Mouse (Mus musculus): ENCODE results near the gene Wfs1. TPM values are rescaled to one million over a fixed set of nuclear protein-coding genes. Genes with fewer than 3 reads are reported as not detected.

Wfs1 gene
- polyA plus RNA-seq, 1 experiment from 2014 or later = 13.6 TPM

- WGBS = 64% methylated on average over 3 of the region's 3 CpGs
- Histone ChIP-seq H3K4me3 (ENCODE audit: low read depth, low read length) (no peak overlapping the region), H3K9ac (ENCODE audit: low read length) (no peak overlapping the region), H3K27me3 (replicated peaks; ENCODE audit: control insufficient read depth, insufficient read depth, low read length) (no peaks in the 10 kb centered on the region), H3K9me3 (ENCODE audit: control insufficient read depth, low read length) (no peaks in the 10 kb centered on the region), H3K36me3 (ENCODE audit: control insufficient read depth, insufficient read depth, low read length) (no peaks in the 10 kb centered on the region), H3K4me1 (replicated peaks; ENCODE audit: control insufficient read depth, insufficient read depth, low read length) (no peaks in the 10 kb centered on the region), H3K27ac (ENCODE audit: low read depth) (no peak overlapping the region), H3K4me2 (ENCODE audit: low read length) (no peak overlapping the region)
- no peak for DNase-seq (ENCODE audit: low spot score)
- ATAC-seq (replicated peaks; ENCODE audit: low FRiP score, low TSS enrichment, low read depth) = no peak
These were observed 59.6 kb downstream of the Wfs1 start for GRCm38 (mm10) chr5:36929376-36929775.

GRCm38 (mm10) chr5:36928701-36929100 lies 60.3 kb downstream of the Wfs1 start:
- 51% methylated on average over 4 of the region's 4 CpGs for WGBS
- Histone ChIP-seq H3K36me3 (ENCODE audit: control insufficient read depth, insufficient read depth, low read length) (no peaks in the 10 kb centered on the region), H3K9me3 (ENCODE audit: control insufficient read depth, low read length) (no peaks in the 10 kb centered on the region), H3K27me3 (replicated peaks; ENCODE audit: control insufficient read depth, insufficient read depth, low read length) (no peaks in the 10 kb centered on the region), H3K4me2 (ENCODE audit: low read length) (no peak overlapping the region), H3K9ac (ENCODE audit: low read length) (no peak overlapping the region), H3K27ac (ENCODE audit: low read depth) (no peak overlapping the region), H3K4me1 (replicated peaks; ENCODE audit: control insufficient read depth, insufficient read depth, low read length) (no peaks in the 10 kb centered on the region), H3K4me3 (ENCODE audit: low read depth, low read length) (no peak overlapping the region)
- no peak for ATAC-seq (replicated peaks; ENCODE audit: low FRiP score, low TSS enrichment, low read depth)
- no peak for DNase-seq (ENCODE audit: low spot score)

- Histone ChIP-seq H3K4me1 (replicated peaks; ENCODE audit: control insufficient read depth, insufficient read depth, low read length) (no peaks in the 10 kb centered on the region), H3K9me3 (ENCODE audit: control insufficient read depth, low read length) (no peaks in the 10 kb centered on the region), H3K4me2 (ENCODE audit: low read length) (no peak overlapping the region), H3K36me3 (ENCODE audit: control insufficient read depth, insufficient read depth, low read length) (no peaks in the 10 kb centered on the region), H3K27me3 (replicated peaks; ENCODE audit: control insufficient read depth, insufficient read depth, low read length) (no peaks in the 10 kb centered on the region), H3K9ac (ENCODE audit: low read length) (no peak overlapping the region), H3K27ac (ENCODE audit: low read depth) (no peak overlapping the region), H3K4me3 (ENCODE audit: low read depth, low read length) (no peak overlapping the region)
- DNase-seq (ENCODE audit: low spot score) (no peak), ATAC-seq (replicated peaks; ENCODE audit: low FRiP score, low TSS enrichment, low read depth) (no peak)
- 35% methylated on average over 11 of the region's 11 CpGs for WGBS
These were observed 64.9 kb downstream of the Wfs1 start for GRCm38 (mm10) chr5:36923826-36924700.

- 76% methylated on average over 10 of the region's 10 CpGs for WGBS
These were observed 66.2 kb downstream of the Wfs1 start for GRCm38 (mm10) chr5:36922811-36923210.

GRCm38 (mm10) chr5:36921871-36922270 lies 67.1 kb downstream of the Wfs1 start:
- DNase-seq (ENCODE audit: low spot score) (no peak), ATAC-seq (replicated peaks; ENCODE audit: low FRiP score, low TSS enrichment, low read depth) (no peak)
- Histone ChIP-seq H3K4me1 (replicated peaks; ENCODE audit: control insufficient read depth, insufficient read depth, low read length) (no peaks in the 10 kb centered on the region), H3K36me3 (ENCODE audit: control insufficient read depth, insufficient read depth, low read length) (no peaks in the 10 kb centered on the region), H3K9me3 (ENCODE audit: control insufficient read depth, low read length) (no peaks in the 10 kb centered on the region), H3K4me3 (ENCODE audit: low read depth, low read length) (no peak overlapping the region), H3K27ac (ENCODE audit: low read depth) (no peak overlapping the region), H3K27me3 (replicated peaks; ENCODE audit: control insufficient read depth, insufficient read depth, low read length) (no peaks in the 10 kb centered on the region), H3K4me2 (ENCODE audit: low read length) (no peak overlapping the region), H3K9ac (ENCODE audit: low read length) (no peak overlapping the region)
- 88% methylated on average over 1 of the region's 1 CpGs for WGBS

More at GRCm38 (mm10) chr5:36922811-36923210, 66.2 kb downstream of the Wfs1 start:
- H3K4me3 ChIP-seq (ENCODE audit: low read depth, low read length) = no peak overlapping the region
- H3K4me1 ChIP-seq (replicated peaks; ENCODE audit: control insufficient read depth, insufficient read depth, low read length) = no peaks in the 10 kb centered on the region
- H3K27ac ChIP-seq (ENCODE audit: low read depth) = no peak overlapping the region
- H3K9me3 ChIP-seq (ENCODE audit: control insufficient read depth, low read length) = no peaks in the 10 kb centered on the region
- no peaks in the 10 kb centered on the region for H3K27me3 ChIP-seq (replicated peaks; ENCODE audit: control insufficient read depth, insufficient read depth, low read length)
- DNase-seq (ENCODE audit: low spot score) (no peak), ATAC-seq (replicated peaks; ENCODE audit: low FRiP score, low TSS enrichment, low read depth) (no peak)
- H3K36me3 ChIP-seq (ENCODE audit: control insufficient read depth, insufficient read depth, low read length) = no peaks in the 10 kb centered on the region
- no peak overlapping the region for H3K9ac ChIP-seq (ENCODE audit: low read length)
- no peak overlapping the region for H3K4me2 ChIP-seq (ENCODE audit: low read length)

- H3K4me3 ChIP-seq (ENCODE audit: low read depth, low read length) = no peak overlapping the region
- no peak overlapping the region for H3K9ac ChIP-seq (ENCODE audit: low read length)
- no peak overlapping the region for H3K4me2 ChIP-seq (ENCODE audit: low read length)
- H3K27ac ChIP-seq (ENCODE audit: low read depth) = no peak overlapping the region
- WGBS = 52% methylated on average over 1 of the region's 1 CpGs
- no peaks in the 10 kb centered on the region for H3K36me3 ChIP-seq (ENCODE audit: control insufficient read depth, insufficient read depth, low read length)
- ATAC-seq (replicated peaks; ENCODE audit: low FRiP score, low TSS enrichment, low read depth) (no peak), DNase-seq (ENCODE audit: low spot score) (no peak)
- H3K4me1 ChIP-seq (replicated peaks; ENCODE audit: control insufficient read depth, insufficient read depth, low read length) = no peaks in the 10 kb centered on the region
- no peaks in the 10 kb centered on the region for H3K27me3 ChIP-seq (replicated peaks; ENCODE audit: control insufficient read depth, insufficient read depth, low read length)
- no peaks in the 10 kb centered on the region for H3K9me3 ChIP-seq (ENCODE audit: control insufficient read depth, low read length)
These were observed 68.9 kb downstream of the Wfs1 start for GRCm38 (mm10) chr5:36920072-36920471.

GRCm38 (mm10) chr5:36918016-36918415 lies 71.0 kb downstream of the Wfs1 start:
- H3K36me3 ChIP-seq (ENCODE audit: control insufficient read depth, insufficient read depth, low read length) = no peaks in the 10 kb centered on the region
- no peak for ATAC-seq (replicated peaks; ENCODE audit: low FRiP score, low TSS enrichment, low read depth)
- no peak overlapping the region for H3K9ac ChIP-seq (ENCODE audit: low read length)
- H3K4me3 ChIP-seq (ENCODE audit: low read depth, low read length) = no peak overlapping the region
- no peak for DNase-seq (ENCODE audit: low spot score)
- H3K9me3 ChIP-seq (ENCODE audit: control insufficient read depth, low read length) = no peaks in the 10 kb centered on the region
- 0 out of 2 replicates have a peak, but pooled peaks cover 1% of the 10 kb centered on the region for H3K27me3 ChIP-seq (replicated peaks; ENCODE audit: control insufficient read depth, insufficient read depth, low read length)
- 83% methylated on average over 7 of the region's 7 CpGs for WGBS
- no peak overlapping the region for H3K27ac ChIP-seq (ENCODE audit: low read depth)
- H3K4me2 ChIP-seq (ENCODE audit: low read length) = no peak overlapping the region
- H3K4me1 ChIP-seq (replicated peaks; ENCODE audit: control insufficient read depth, insufficient read depth, low read length) = no peaks in the 10 kb centered on the region

GRCm38 (mm10) chr5:36917245-36917644 lies 71.8 kb downstream of the Wfs1 start:
- H3K4me3 ChIP-seq (ENCODE audit: low read depth, low read length) = no peak overlapping the region
- no peaks in the 10 kb centered on the region for H3K36me3 ChIP-seq (ENCODE audit: control insufficient read depth, insufficient read depth, low read length)
- H3K27me3 ChIP-seq (replicated peaks; ENCODE audit: control insufficient read depth, insufficient read depth, low read length) = 0 out of 2 replicates have a peak, but pooled peaks cover 4% of the 10 kb centered on the region
- no peak overlapping the region for H3K27ac ChIP-seq (ENCODE audit: low read depth)
- ATAC-seq (replicated peaks; ENCODE audit: low FRiP score, low TSS enrichment, low read depth) = no peak
- H3K4me1 ChIP-seq (replicated peaks; ENCODE audit: control insufficient read depth, insufficient read depth, low read length) = no peaks in the 10 kb centered on the region
- no peak overlapping the region for H3K9ac ChIP-seq (ENCODE audit: low read length)
- no peaks in the 10 kb centered on the region for H3K9me3 ChIP-seq (ENCODE audit: control insufficient read depth, low read length)
- 76% methylated on average over 4 of the region's 4 CpGs for whole genome bisulfite sequencing
- no peak for DNase-seq (ENCODE audit: low spot score)
- no peak overlapping the region for H3K4me2 ChIP-seq (ENCODE audit: low read length)

GRCm38 (mm10) chr5:36916581-36916980 lies 72.4 kb downstream of the Wfs1 start:
- Histone ChIP-seq H3K36me3 (ENCODE audit: control insufficient read depth, insufficient read depth, low read length) (no peaks in the 10 kb centered on the region), H3K9me3 (ENCODE audit: control insufficient read depth, low read length) (no peaks in the 10 kb centered on the region), H3K4me1 (replicated peaks; ENCODE audit: control insufficient read depth, insufficient read depth, low read length) (no peaks in the 10 kb centered on the region), H3K4me3 (ENCODE audit: low read depth, low read length) (no peak overlapping the region), H3K27me3 (replicated peaks; ENCODE audit: control insufficient read depth, insufficient read depth, low read length) (0 out of 2 replicates have a peak, but pooled peaks cover 4% of the 10 kb centered on the region), H3K9ac (ENCODE audit: low read length) (no peak overlapping the region), H3K4me2 (ENCODE audit: low read length) (no peak overlapping the region), H3K27ac (ENCODE audit: low read depth) (no peak overlapping the region)
- WGBS = 82% methylated on average over 4 of the region's 4 CpGs
- DNase-seq (ENCODE audit: low spot score) (no peak), ATAC-seq (replicated peaks; ENCODE audit: low FRiP score, low TSS enrichment, low read depth) (no peak)

All from intestine, embryonic 14.5 days (tissue).